Mouse (Mus musculus) lung, postnatal 0 days (tissue): Measurements from ENCODE around the gene Crocc. TPM values are rescaled to one million over a fixed set of nuclear protein-coding genes. Genes with fewer than 3 reads are reported as not detected.

Experiments used
- ATAC-seq: fragments of 200-750 bp; cut with Nextera tagmentation; 2 replicates; pipeline ENCODE4 v1.8.0; 2017; ENCODE audit warnings: moderate library complexity
- DNase-seq: peaks from one replicate; pipeline ENCODE4 v3.0.0-alpha.2; 2016; ENCODE audit warnings: low spot score
- H3K27ac ChIP-seq: fragments of 300-500 bp; sonication (generic); 2 replicates; pipeline ENCODE4 v1.5.1; 2014; ENCODE audit warnings: antibody characterized with exemption, mild to moderate bottlenecking, low read length, mixed read lengths
- H3K27me3 ChIP-seq: fragments of 300-500 bp; sonication (generic); replicated peaks from 2 replicates; pipeline ENCODE4 v1.6.1; 2014; ENCODE audit warnings: low read length, mixed read lengths; ENCODE audit not compliant: insufficient read depth
- H3K36me3 ChIP-seq: fragments of 300-500 bp; sonication (generic); 2 replicates; pipeline ENCODE4 v1.6.1; 2014; ENCODE audit warnings: low read length, mixed read lengths; ENCODE audit not compliant: insufficient read depth
- H3K4me1 ChIP-seq: fragments of 300-500 bp; sonication (generic); 2 replicates; pipeline ENCODE4 v1.6.1; 2014; ENCODE audit warnings: antibody characterized with exemption, low read depth, low read length, mixed read lengths; ENCODE audit not compliant: insufficient read depth
- H3K4me2 ChIP-seq: fragments of 300-500 bp; sonication (generic); replicated peaks from 2 replicates; pipeline ENCODE4 v1.6.1; 2014; ENCODE audit warnings: low read depth, mild to moderate bottlenecking, low read length, moderate library complexity, mixed read lengths
- H3K4me3 ChIP-seq: fragments of 300-500 bp; sonication (generic); 2 replicates; pipeline ENCODE4 v1.5.1; 2014; ENCODE audit warnings: low read depth, low read length
- H3K9ac ChIP-seq: fragments of 300-500 bp; sonication (generic); replicated peaks from 2 replicates; pipeline ENCODE4 v1.6.1; 2014; ENCODE audit warnings: low read depth, mild to moderate bottlenecking
- H3K9me3 ChIP-seq: fragments of 300-500 bp; sonication (generic); 2 replicates; pipeline ENCODE4 v1.6.1; 2016; ENCODE audit warnings: low read length, mixed read lengths
- CTCF ChIP-seq: IDR thresholded peaks from 2 replicates; pipeline ENCODE4 v1.5.1; 2016; ENCODE audit warnings: antibody characterized with exemption, mild to moderate bottlenecking
- EP300 ChIP-seq: IDR thresholded peaks from 2 replicates; pipeline ENCODE4 v1.6.1; 2016; ENCODE audit warnings: antibody characterized with exemption, mild to moderate bottlenecking, control low read depth
- WGBS: fragments of 180-500 bp; shearing (Covaris S2); extraction: QIAGEN DNeasy Blood & Tissue Kit; methylation state at CpG from one replicate; pipeline ENCODE4 v1.1.7; 2014; 5-methylcytosine and 5-hydroxymethylcytosine counted together
- polyA plus RNA-seq: library from polyadenylated mRNA; unstranded; fragments of >200 nt; fragmentation: Nextera tagmentation; extraction: Ambion mirVana; gene quantifications from 2 replicates; pipeline ENCODE4 v1.2.1, GENCODE M21; 2015

The Crocc gene
- polyA plus RNA-seq, 1 experiment from 2014 or later, result 2.3 TPM

- 83% methylated on average over 29 of the region's 29 CpGs for WGBS
- Histone ChIP-seq H3K4me1 (peaks cover 13% of the 10 kb centered on the region), H3K9ac (no peak overlapping the region), H3K27ac (no peak overlapping the region), H3K27me3 (no peaks in the 10 kb centered on the region), H3K36me3 (0 out of 2 replicates have a peak, but pooled peaks cover 4% of the 10 kb centered on the region), H3K4me3 (no peak overlapping the region), H3K4me2 (no peak overlapping the region), H3K9me3 (no peaks in the 10 kb centered on the region)
- no peak for TF ChIP-seq CTCF
- TF ChIP-seq EP300, result no peak
- no peak for ATAC-seq
- no peak for DNase-seq
These were observed 42.5 kb downstream of the Crocc start for GRCm38 (mm10) chr4:141017657-141018436.

GRCm38 (mm10) chr4:141016311-141016710 lies 44.0 kb downstream of the Crocc start:
- peaks cover 10% of the 10 kb centered on the region for H3K4me1 ChIP-seq
- H3K4me3 ChIP-seq, result no peak overlapping the region
- H3K9me3 ChIP-seq, result no peaks in the 10 kb centered on the region
- TF ChIP-seq EP300 (no peak), CTCF (no peak)
- H3K9ac ChIP-seq, result no peak overlapping the region
- 68% methylated on average over 9 of the region's 9 CpGs for WGBS
- DNase-seq, result no peak
- H3K27ac ChIP-seq, result no peak overlapping the region
- no peaks in the 10 kb centered on the region for H3K27me3 ChIP-seq
- no peak for ATAC-seq
- H3K4me2 ChIP-seq, result no peak overlapping the region
- 0 out of 2 replicates have a peak, but pooled peaks cover 4% of the 10 kb centered on the region for H3K36me3 ChIP-seq

- no peak overlapping the region for H3K27ac ChIP-seq
- peaks cover under 1% of the 10 kb centered on the region; the same call in 1 of the 2 replicates for H3K4me1 ChIP-seq
- no peak for DNase-seq
- 59% methylated on average over 7 of the region's 7 CpGs for WGBS
- TF ChIP-seq EP300 (no peak), CTCF (no peak)
- no peaks in the 10 kb centered on the region for H3K9me3 ChIP-seq
- no peak overlapping the region for H3K4me3 ChIP-seq
- no peak for ATAC-seq
- H3K4me2 ChIP-seq, result no peak overlapping the region
- H3K9ac ChIP-seq, result no peak overlapping the region
- H3K36me3 ChIP-seq, result 0 out of 2 replicates have a peak, but pooled peaks cover 4% of the 10 kb centered on the region
- no peaks in the 10 kb centered on the region for H3K27me3 ChIP-seq
These were observed 45.0 kb downstream of the Crocc start for GRCm38 (mm10) chr4:141015356-141015755.

GRCm38 (mm10) chr4:141014856-141015255 lies 45.5 kb downstream of the Crocc start:
- H3K4me2 ChIP-seq, result no peak overlapping the region
- DNase-seq (no peak), ATAC-seq (no peak)
- H3K9me3 ChIP-seq, result no peaks in the 10 kb centered on the region
- WGBS, result 87% methylated on average over 11 of the region's 11 CpGs
- no peak overlapping the region for H3K9ac ChIP-seq
- no peaks in the 10 kb centered on the region for H3K27me3 ChIP-seq
- H3K27ac ChIP-seq, result no peak overlapping the region
- H3K36me3 ChIP-seq, result 0 out of 2 replicates have a peak, but pooled peaks cover 4% of the 10 kb centered on the region
- no peaks in the 10 kb centered on the region for H3K4me1 ChIP-seq
- TF ChIP-seq CTCF, result no peak
- no peak for TF ChIP-seq EP300
- no peak overlapping the region for H3K4me3 ChIP-seq

GRCm38 (mm10) chr4:141014114-141014513 lies 46.2 kb downstream of the Crocc start:
- Histone ChIP-seq H3K27me3 (no peaks in the 10 kb centered on the region), H3K4me1 (no peaks in the 10 kb centered on the region), H3K9me3 (no peaks in the 10 kb centered on the region), H3K9ac (no peak overlapping the region), H3K4me3 (no peak overlapping the region), H3K36me3 (0 out of 2 replicates have a peak, but pooled peaks cover 4% of the 10 kb centered on the region), H3K27ac (no peak overlapping the region), H3K4me2 (no peak overlapping the region)
- ATAC-seq (no peak), DNase-seq (no peak)
- no peak for TF ChIP-seq CTCF
- TF ChIP-seq EP300, result no peak
- 73% methylated on average over 8 of the region's 8 CpGs for WGBS

GRCm38 (mm10) chr4:141012558-141012957 lies 47.8 kb downstream of the Crocc start:
- Histone ChIP-seq H3K4me2 (no peak overlapping the region), H3K4me1 (0 out of 2 replicates have a peak, but pooled peaks cover 3% of the 10 kb centered on the region), H3K9me3 (no peaks in the 10 kb centered on the region), H3K4me3 (no peak overlapping the region), H3K27ac (no peak overlapping the region), H3K36me3 (0 out of 2 replicates have a peak, but pooled peaks cover 4% of the 10 kb centered on the region), H3K27me3 (no peaks in the 10 kb centered on the region), H3K9ac (no peak overlapping the region)
- no peak for TF ChIP-seq EP300
- no peak for TF ChIP-seq CTCF
- DNase-seq (no peak), ATAC-seq (no peak)
- 77% methylated on average over 10 of the region's 10 CpGs for WGBS
